Mouse (Mus musculus) urinary bladder, postnatal 4 days (tissue): ENCODE data around the gene Fank1.

Experiments
- DNase-seq, 2 experiments: peaks; one replicate each; pipeline ENCODE4 v3.0.0; 2021 to 2022; ENCODE audit warnings: low spot score in 2 of 2

The Fank1 gene

DNA sequence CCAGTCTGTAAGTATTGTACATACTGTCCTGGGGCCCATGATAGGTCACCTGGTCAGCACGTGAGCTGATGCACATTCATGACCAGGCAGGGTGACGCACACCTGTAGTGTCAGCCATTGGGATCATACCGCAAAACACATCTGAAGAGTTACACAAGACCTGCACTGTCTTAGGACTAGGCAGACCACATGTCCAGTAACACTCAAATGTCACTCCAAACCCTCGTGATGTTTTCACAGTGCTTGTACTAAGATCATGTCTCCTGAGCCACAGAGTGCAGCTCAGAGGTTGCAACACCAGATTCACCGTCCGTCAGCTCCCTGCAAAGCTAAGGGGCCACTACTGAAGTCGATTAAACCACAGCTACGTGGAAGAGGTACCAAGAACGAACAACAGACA lies 114.6 kb downstream of the Fank1 start:
- peak in 1 of 2 experiments; percentile 10 for DNase-seq

DNA sequence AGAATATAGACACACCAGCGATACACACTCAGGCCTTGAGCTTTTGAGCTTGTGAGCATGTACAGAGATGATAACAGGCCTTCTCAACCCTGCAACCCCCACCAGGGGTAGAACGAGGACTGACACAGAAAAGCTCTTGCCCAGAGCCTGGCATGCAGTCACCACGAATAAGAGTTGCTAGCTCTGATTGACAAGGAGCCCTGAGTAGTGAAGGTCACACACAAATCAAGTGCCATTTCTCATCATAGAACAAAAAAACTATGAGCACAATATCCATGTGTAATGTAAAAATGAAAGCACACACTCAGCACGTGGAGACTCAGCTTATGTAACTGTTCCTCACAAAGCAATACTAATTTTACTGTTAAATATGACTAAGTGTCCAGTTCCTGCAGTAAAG lies 115.1 kb downstream of the Fank1 start:
- peak in 1 of 2 experiments; percentile 11 for DNase-seq

DNA sequence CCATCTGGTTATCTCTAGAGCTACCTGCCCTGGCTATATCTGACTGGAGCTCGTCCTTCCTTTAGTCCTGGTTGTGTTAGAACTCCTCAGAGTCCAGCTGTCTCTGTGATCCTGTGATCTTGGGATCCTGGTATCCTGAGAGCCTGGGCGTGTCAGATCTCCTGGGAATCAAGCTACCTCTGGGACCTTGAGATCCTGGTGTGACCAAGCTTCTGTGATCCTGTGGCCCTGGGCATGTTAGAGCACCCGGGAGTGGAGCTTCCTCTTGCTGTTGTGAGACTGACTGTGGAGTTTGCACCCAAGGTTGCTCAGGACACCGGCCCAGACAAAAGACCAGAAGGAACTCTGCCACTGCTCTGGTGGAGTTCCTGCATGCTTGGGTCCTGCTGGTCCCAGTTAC lies 122.7 kb downstream of the Fank1 start:
- DNase-seq = peak; percentile 13 to 47

DNA sequence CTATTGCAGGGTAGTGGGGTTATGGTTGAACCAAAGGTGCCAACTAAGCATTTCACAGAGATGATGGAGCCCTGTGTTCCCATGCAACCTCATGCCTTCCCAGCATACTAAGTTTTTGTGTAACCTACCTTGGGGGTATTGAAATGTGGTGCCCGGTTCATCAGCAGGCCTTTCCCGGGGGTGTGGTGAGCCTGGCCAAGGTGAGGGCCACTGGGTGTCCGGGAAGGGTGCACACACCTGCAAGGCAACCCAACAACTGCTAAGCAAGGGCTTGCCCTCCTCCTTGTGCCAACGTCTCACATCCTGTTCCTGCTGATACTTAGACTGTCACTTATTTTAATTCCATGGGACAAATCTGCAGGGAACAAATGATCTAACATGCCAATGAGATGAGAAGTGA lies 132.3 kb downstream of the Fank1 start:
- DNase-seq = peak; percentile 14 to 51

DNA sequence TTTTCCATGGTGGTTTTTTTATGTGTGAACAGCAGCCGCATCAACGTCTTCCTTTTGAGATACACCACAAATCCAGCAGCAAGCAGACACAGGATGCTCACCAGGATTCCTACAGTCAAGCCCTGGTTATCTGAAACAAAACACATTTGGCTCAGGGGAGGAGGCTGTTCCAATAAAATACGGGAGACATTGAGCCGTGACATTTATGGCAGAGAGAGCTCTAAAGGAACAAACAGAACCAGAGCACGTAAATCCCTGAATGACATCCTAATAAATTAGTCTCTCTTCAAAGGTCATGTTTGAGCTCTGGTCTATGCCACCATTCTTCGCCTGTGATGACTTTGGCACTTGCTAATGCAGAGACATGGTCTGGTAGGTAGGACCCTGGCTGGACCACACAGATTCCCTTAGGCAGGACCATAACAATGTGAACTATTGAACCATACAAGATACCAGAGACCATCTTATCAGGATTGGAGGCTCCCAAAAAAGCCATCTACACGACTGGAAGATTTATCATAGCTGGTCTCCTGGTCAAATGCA lies 133.2 kb downstream of the Fank1 start:
- peak; percentile 13 to 15 for DNase-seq

DNA sequence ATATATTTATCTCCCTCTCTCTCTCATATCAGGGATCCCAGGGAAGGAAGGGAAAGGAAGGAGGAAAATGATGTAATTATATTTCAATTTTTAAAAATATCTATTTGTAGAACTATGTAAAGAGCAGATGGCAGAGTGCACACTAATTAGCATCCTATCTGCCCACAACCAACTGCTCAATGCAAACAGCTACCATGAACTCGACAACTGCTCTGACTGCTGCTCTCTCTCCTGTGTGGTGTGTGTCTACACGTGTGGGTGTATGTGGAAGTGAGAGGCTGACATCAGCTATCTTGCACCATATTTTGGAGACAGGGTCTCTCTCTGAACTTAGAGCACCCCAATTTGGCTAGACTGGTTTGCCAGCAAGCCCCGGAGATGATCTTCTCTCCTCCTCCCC lies 135.2 kb downstream of the Fank1 start:
- peak in 1 of 2 experiments; percentile 20 for DNase-seq

DNA sequence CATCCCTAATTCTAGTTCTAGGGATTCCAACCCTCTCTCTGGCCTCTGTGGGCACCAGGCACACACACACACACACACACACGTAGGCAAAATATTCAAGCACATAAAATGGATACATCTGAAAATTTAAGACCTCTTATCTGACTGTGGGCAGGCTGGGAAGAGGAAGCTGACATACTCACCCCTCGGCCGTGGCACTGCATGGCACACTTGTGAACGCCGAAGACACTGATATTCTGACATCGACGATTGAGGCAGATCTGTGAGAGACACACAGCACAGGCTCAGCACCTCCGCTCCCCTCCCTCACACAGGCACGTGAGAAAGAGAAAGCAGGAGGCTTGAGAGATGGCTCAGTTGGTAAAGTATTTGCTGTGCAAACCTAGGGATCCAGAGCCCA lies 139.6 kb downstream of the Fank1 start:
- peak in 1 of 2 experiments; percentile 30 for DNase-seq

DNA sequence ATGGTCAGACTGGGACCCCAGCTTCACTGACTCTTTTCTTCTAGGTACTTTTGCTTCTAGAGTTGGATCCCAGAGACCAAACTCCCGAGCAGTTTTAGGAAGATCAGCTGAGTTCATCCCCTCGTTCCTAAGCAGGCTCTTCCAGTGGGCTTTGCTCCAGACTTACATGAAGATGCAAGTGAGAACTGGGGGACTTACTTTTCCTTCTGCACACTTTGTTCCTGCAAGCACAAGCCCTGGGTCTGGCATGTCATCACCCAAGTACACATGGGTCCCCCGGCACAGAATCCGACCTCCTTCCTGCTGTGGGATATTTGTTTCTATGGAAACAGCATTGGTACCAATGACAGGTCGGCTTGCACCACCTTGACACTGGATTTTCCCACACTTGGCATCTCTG lies 142.6 kb downstream of the Fank1 start:
- peak in 1 of 2 experiments; percentile 52 for DNase-seq

DNA sequence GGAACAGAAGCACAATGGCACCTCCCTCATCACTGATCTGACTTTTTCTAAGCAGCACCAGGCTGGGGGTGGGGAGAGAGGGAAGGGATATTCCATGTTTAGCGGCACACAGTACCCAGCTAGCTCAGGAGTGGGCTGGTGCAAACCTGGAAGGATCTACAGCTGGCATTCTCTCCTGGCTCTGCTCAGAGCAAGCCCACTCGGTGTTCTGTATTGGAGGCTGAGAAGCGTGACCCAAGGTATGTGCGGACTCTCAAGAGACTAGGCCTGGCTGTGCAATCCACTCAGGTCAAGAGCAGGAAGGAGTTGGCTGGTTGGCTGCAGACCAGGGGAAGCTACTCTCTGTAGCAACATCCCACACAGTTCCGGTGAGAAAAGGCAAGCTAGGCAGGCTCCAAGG lies 143.3 kb downstream of the Fank1 start:
- peak in 1 of 2 experiments; percentile 47 for DNase-seq

DNA sequence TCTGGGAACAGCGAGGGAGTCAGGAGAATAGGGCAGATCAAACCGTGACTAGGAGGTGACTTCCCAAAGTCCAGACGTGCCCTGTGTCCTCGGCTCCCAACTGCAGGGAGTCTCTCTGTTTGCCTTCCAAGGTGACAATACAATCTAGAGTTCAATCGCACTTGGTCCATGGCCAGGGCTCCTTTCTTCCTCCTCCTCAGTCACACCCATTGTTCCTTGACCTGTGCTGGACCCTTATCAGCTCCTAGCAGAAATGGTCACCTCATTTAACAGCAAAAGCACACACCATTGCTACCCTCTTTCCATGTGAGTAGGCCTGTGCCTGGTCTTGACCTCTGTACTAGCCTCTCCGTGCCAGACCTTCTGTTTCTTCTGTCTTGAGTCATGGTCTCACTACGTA lies 144.1 kb downstream of the Fank1 start:
- no peak for DNase-seq

DNA sequence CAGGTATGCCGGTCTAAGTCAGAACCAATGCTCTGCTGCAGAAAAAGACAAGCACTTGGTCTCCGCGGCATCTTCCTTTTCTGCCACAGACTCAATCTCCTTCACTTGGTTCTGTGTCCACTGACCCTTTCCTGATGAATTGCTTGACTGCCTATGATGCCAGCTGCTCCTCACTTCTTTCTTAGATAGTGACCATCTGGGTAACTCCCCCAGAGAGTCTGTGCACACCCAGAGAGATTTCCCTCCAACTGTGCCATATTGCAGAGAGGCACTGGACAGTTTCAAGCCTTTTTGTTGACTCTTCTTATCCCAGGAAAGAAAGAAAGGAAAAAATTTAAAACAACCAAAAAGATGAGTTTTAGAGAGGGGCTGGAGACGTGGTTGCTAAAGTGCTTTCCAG lies 144.6 kb downstream of the Fank1 start:
- no peak for DNase-seq

DNA sequence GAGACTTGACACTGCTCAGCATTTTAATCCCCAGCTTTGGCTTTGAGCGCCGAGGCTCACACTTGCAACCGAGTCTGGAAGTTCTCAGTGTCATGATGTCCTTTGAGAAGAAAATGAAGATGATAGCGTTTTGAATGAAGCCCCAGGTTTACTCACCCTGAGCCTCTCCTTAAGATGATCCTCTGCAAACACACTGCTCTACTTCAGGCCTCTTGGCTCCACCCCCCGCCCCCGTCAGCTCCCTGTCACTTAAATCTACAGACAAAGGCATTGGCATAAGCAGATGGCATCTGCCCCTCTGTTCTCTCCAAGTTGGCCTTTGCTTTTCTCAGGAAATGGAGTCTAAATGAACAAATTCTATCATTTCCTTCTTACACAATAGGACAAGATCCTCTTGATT lies 147.3 kb downstream of the Fank1 start:
- peak in 1 of 2 experiments; percentile 32 for DNase-seq

DNA sequence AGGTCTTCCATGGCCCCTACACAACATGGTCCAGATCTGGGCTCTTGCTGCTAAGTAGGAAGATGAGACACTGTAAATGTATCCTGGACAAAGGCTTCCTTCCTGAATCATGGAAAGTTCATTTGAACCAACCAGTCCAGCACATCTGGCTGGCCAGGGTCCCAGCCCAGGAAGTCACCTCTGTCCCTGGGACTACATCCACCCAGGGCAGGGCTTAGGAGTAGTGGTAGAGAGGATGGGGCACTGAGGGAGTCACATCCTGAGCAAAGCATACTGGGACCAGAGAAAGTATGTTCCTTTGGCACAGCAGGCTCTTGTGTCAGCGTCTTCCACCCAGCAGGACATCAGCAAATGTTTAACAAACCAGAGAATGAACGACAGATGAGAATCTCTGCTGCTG lies 149.1 kb downstream of the Fank1 start:
- DNase-seq = no peak

DNA sequence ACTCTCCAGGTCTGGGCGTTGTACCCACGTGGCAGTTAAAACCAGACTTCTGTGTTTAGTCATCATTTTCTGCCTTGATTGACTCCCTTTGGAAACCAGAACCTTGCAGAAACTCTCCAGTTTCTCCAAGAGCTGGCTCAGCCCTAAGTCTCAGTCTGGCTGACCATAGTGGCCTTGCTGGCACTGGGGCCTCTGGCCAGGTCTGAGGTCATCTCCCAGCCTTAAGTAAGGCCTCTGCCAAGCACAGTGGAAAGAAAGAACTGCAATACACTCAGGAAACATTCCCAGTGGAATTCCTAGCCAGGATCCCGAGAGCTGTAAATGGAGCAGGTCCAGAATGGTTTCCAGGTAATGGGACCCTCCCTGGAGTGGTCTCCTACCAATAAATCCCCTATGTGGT lies 152.3 kb downstream of the Fank1 start:
- DNase-seq = no peak
